Mouse (Mus musculus) heart, postnatal 0 days (tissue): ENCODE data around the gene Mas1.

Experiments
- CTCF ChIP-seq: IDR thresholded peaks from 2 replicates; pipeline ENCODE4 v1.5.1; 2016; ENCODE audit warnings: antibody characterized with exemption, control low read depth, low read depth
- EP300 ChIP-seq: IDR thresholded peaks from 2 replicates; pipeline ENCODE4 v1.6.1; 2016; ENCODE audit warnings: antibody characterized with exemption, low read depth

DNA sequence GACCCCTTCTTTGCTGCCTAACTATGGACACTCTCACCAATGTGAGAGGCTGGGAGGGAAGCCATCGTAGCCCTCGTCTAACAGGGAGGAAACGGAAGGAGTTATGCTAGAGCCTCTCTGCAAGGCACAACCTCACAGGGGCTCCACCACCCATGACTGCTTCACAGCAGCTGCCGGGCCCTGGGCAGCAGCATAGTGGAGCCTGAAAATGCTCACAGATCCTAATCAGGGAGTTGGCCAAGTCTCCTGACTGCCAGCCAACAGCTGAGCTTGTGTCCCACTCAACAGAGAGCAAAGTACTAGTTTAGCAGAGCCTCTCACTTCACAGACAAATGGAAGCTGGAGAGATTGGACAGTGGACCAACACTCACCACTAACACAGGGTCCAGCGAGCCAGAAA lies 21.5 kb downstream of the Mas1 start:
- TF ChIP-seq CTCF (no peak), EP300 (no peak)
